Mouse (Mus musculus): ENCODE results near the gene Mfap2. TPM values are rescaled to one million over a fixed set of nuclear protein-coding genes. Genes with fewer than 3 reads are reported as not detected.

Gene Mfap2
- 412 and 476 TPM in 2 replicates for polyA plus RNA-seq (2014; fragmentation: Nextera tagmentation; extraction: Ambion mirVana)

DNA sequence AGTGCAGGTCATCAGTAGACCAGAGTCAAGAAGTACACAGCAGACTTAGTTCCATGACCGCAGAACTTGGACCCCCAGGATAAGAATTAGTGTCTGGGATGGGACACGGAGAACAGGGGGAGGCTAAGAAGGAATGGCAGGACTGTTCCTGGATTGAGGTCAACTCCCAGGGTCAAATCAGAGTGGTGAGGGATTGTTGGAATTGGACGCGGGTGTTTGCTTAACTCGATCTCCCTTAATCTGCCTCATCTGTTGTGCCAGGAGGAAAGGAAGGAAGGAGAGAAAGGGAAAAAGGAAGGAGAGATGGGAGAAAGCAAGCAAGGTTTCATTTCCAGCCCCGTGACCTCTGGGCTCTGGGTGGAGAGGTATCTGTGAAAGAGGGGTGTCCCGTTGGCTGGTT lies at the start of gene Mfap2:
TSS of gene Mfap2 (plus strand) at position 301 of the 400 bp plus-strand sequence.
- H3K27me3 ChIP-seq (ENCODE audit: control insufficient read depth, insufficient read depth, low read length) = no peaks in the 10 kb centered on the region
- peaks cover 47% of the 10 kb centered on the region for H3K36me3 ChIP-seq (ENCODE audit: control insufficient read depth, insufficient read depth, low read length)
- peak within 1 kb of the TSS; percentile 80 for H3K9ac ChIP-seq (ENCODE audit: low read depth, low read length)
- H3K4me1 ChIP-seq (ENCODE audit: control insufficient read depth, insufficient read depth, low read length) = peaks cover 14% of the 10 kb centered on the region
- peak within 1 kb of the TSS; percentile 73 for H3K27ac ChIP-seq (ENCODE audit: low read depth, low read length)
- no peaks in the 10 kb centered on the region for H3K9me3 ChIP-seq (ENCODE audit: control insufficient read depth, low read length)
- WGBS = 13% methylated on average over 7 of the region's 7 CpGs
- no peak for ATAC-seq (ENCODE audit: low FRiP score, low TSS enrichment)
- H3K4me2 ChIP-seq (replicated peaks; ENCODE audit: low read depth, low read length) = peak within 1 kb of the TSS; percentile 54
- H3K4me3 ChIP-seq (ENCODE audit: low read length) = peak within 1 kb of the TSS; percentile 60

DNA sequence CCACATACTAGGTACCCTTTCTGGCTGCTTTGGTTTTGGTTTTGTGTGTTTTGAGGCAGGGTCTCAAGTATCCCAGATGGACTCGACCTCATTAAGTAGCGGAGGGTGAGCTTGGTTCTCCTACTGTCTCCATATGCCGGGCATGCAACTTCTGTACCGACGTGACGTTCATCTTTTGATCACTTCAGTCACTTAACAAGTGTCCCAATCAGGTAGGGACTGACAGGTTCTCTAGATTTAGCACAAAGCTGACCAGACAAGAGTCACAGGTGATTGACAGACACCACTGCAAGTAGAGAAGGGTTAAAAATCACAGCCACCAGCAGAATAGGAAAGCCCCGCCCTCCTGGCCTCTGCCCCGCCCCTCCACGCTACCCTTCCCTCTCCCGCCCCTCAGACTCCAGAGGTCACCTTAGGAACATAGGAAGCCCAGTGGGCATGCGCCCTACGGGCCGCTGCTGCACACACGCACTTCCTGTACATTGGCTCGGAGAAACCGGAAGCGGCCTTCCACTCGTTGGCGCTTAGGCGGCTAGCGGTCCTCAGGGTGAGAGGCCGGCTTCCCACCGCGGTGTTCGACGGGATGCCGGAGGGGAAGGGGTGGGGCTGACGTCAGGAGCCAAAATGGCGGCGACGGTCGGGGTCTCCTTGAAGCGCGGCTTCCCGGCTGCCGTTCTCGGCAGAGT lies 49.3 kb upstream of the Mfap2 start, which contains the start of gene Sdhb:
TSS of gene Sdhb (plus strand) at position 423 of the 686 bp plus-strand sequence.
- H3K27me3 ChIP-seq (ENCODE audit: control insufficient read depth, insufficient read depth, low read length) = no peaks in the 10 kb centered on the region
- H3K9me3 ChIP-seq (ENCODE audit: control insufficient read depth, low read length) = no peaks in the 10 kb centered on the region
- peak within 1 kb of the TSS; percentile 82 for H3K4me2 ChIP-seq (replicated peaks; ENCODE audit: low read depth, low read length)
- peak; percentile 97 for ATAC-seq (ENCODE audit: low FRiP score, low TSS enrichment)
- peak within 1 kb of the TSS; percentile 81 for H3K9ac ChIP-seq (ENCODE audit: low read depth, low read length)
- peaks cover 1% of the 10 kb centered on the region for H3K36me3 ChIP-seq (ENCODE audit: control insufficient read depth, insufficient read depth, low read length)
- WGBS = 1% methylated on average over 37 of the region's 37 CpGs
- H3K4me3 ChIP-seq (ENCODE audit: low read length) = peak within 1 kb of the TSS; percentile 72
- peaks cover 24% of the 10 kb centered on the region for H3K4me1 ChIP-seq (ENCODE audit: control insufficient read depth, insufficient read depth, low read length)
- peak within 1 kb of the TSS; percentile 53 for H3K27ac ChIP-seq (ENCODE audit: low read depth, low read length)

DNA sequence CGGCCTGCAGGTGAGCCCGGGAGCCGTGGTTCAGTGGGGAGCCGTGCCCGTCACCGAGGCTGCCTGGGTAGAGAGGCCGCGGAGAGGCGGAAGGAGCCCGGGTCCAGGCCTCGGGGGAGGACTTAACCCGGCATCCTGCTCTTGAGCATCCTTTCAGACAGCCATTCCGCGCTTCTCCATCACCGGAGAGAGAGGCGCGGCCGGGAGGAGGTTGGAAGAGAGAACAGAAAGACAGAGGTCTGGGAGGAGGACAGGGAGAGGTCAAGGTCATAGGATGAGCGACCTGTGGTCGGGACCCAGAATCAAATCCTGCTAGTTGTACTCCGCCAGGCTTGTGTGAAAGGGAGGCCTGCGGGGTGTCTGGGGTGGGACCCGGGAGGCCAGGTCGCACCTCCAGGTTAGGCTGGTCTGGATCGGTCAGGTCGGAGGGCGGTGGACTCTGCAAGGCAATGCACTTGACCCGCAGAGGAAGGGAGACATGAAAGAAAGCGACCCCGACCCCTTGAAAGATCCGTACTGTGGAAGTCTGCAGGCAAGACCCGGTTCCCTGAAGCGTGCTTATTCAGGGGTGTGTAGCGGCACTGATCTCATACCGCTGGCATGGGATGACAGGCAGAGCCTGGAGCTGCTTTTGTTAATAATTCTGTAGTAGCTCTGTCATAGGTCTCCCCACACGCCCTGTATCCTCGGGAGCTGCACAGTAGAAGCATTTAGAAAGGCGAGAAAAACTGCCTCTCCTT lies 48.6 kb upstream of the Mfap2 start:
- Histone ChIP-seq H3K4me2 (replicated peaks; ENCODE audit: low read depth, low read length) (peak overlapping the region; percentile 82), H3K9ac (ENCODE audit: low read depth, low read length) (peak overlapping the region; percentile 81), H3K4me3 (ENCODE audit: low read length) (peak overlapping the region; percentile 72), H3K27ac (ENCODE audit: low read depth, low read length) (peak overlapping the region; percentile 53), H3K36me3 (ENCODE audit: control insufficient read depth, insufficient read depth, low read length) (peaks cover 8% of the 10 kb centered on the region), H3K9me3 (ENCODE audit: control insufficient read depth, low read length) (no peaks in the 10 kb centered on the region), H3K27me3 (ENCODE audit: control insufficient read depth, insufficient read depth, low read length) (no peaks in the 10 kb centered on the region), H3K4me1 (ENCODE audit: control insufficient read depth, insufficient read depth, low read length) (peaks cover 24% of the 10 kb centered on the region)
- no peak; the same call in none of the 2 replicates for ATAC-seq (ENCODE audit: low FRiP score, low TSS enrichment)
- WGBS = under 1% methylated on average over 38 of the region's 38 CpGs

DNA sequence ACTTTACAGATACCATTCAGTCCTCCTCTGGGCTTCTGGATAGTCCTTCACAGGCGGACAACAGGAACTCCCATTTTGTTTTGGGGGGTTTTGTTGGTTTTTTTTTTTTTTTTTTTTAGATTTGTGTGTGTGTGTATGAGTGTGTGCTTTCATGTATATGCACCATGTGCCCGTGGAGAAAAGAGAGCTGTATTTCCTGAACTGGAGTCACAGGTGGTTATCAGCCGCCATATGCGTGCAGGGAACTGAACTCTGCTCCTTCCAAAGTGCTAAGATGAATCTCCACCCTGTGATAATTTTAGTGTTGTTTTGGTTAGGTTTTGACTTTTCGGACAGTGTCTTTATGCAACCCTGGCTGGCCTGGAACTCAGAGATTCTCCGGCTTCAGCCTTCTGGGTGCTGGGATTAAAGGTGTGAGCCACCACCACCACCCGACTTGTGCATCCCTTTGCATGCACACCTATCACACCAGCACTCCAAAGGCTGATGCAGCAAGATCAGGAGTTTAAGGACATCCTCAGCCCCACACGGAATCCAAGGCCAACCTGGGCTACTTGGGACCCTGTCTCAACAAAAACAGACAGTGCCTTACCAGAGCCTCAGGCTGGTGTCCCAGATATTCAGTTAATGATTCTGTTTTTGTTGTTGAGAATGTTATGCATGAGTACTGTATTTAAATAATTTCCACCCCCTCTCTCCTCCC lies 47.9 kb upstream of the Mfap2 start:
- WGBS = 68% methylated on average over 8 of the region's 8 CpGs
- no peaks in the 10 kb centered on the region for H3K9me3 ChIP-seq (ENCODE audit: control insufficient read depth, low read length)
- H3K4me2 ChIP-seq (replicated peaks; ENCODE audit: low read depth, low read length) = peak overlapping the region; percentile 82
- peaks cover 20% of the 10 kb centered on the region for H3K4me1 ChIP-seq (ENCODE audit: control insufficient read depth, insufficient read depth, low read length)
- no peak overlapping the region; the same call in 1 of the 2 replicates for H3K27ac ChIP-seq (ENCODE audit: low read depth, low read length)
- no peak for ATAC-seq (ENCODE audit: low FRiP score, low TSS enrichment)
- no peaks in the 10 kb centered on the region for H3K27me3 ChIP-seq (ENCODE audit: control insufficient read depth, insufficient read depth, low read length)
- peak overlapping the region; percentile 81 for H3K9ac ChIP-seq (ENCODE audit: low read depth, low read length)
- H3K36me3 ChIP-seq (ENCODE audit: control insufficient read depth, insufficient read depth, low read length) = peaks cover 16% of the 10 kb centered on the region
- H3K4me3 ChIP-seq (ENCODE audit: low read length) = peak overlapping the region; percentile 72

DNA sequence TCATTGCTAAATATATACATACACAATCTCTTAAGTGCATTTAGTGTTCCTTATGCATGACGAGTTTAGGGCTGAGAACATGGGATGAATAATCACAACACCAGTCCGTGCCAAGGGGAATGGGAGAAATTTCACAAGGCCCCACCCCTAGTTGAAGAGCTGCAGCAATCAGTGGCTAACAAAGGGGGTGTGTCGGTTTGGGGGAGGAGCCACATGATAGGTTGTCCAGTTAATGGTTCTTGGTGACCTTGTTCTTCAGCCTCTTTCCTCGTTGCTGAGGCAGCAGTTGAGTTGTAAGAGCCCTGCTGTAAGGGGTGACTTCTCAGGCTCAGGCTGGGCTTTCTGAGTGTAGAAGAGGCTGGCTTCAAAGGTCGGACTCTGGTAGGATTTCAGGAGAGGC lies 47.3 kb upstream of the Mfap2 start:
- H3K4me2 ChIP-seq (replicated peaks; ENCODE audit: low read depth, low read length) = no peak overlapping the region
- peaks cover 21% of the 10 kb centered on the region for H3K36me3 ChIP-seq (ENCODE audit: control insufficient read depth, insufficient read depth, low read length)
- H3K4me3 ChIP-seq (ENCODE audit: low read length) = no peak overlapping the region
- H3K27ac ChIP-seq (ENCODE audit: low read depth, low read length) = no peak overlapping the region
- no peak overlapping the region for H3K9ac ChIP-seq (ENCODE audit: low read depth, low read length)
- WGBS = 30% methylated on average over 5 of the region's 5 CpGs
- H3K27me3 ChIP-seq (ENCODE audit: control insufficient read depth, insufficient read depth, low read length) = no peaks in the 10 kb centered on the region
- ATAC-seq (ENCODE audit: low FRiP score, low TSS enrichment) = no peak
- peaks cover 17% of the 10 kb centered on the region for H3K4me1 ChIP-seq (ENCODE audit: control insufficient read depth, insufficient read depth, low read length)
- no peaks in the 10 kb centered on the region for H3K9me3 ChIP-seq (ENCODE audit: control insufficient read depth, low read length)

DNA sequence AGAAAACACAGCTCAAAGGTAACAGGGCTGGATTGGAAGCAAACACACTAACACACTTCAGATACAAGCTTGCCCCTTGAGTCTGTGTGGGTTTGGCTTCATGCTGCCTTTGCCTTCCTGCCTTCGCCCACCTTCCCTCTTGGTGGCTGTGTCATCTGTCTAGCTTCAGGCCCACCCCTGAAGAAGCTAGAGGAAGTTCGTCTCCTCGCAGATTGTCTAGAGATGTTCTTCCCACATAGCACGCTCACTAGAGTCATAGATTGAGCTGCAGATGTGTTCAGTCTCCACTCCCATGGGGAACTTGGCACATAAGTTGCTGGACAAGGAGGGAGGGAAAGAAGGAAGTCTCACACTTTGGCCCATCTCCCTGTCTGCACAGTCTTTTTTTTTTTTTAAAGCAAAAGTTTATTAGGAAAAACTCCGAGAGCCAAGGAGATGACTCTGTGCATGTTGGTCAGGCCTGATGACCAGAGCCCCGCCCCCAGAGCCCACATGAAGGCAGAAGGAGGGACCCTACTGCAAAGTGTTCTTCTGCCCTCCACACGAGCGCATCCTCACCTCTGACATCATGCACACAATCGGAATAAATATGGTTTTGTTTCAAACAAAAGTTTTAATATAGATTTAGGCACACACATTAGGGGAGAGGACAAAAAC lies 46.1 kb upstream of the Mfap2 start:
- WGBS = 85% methylated on average over 9 of the region's 9 CpGs
- H3K27ac ChIP-seq (ENCODE audit: low read depth, low read length) = no peak overlapping the region
- no peak overlapping the region for H3K4me3 ChIP-seq (ENCODE audit: low read length)
- no peaks in the 10 kb centered on the region for H3K9me3 ChIP-seq (ENCODE audit: control insufficient read depth, low read length)
- no peaks in the 10 kb centered on the region for H3K27me3 ChIP-seq (ENCODE audit: control insufficient read depth, insufficient read depth, low read length)
- no peak overlapping the region for H3K4me2 ChIP-seq (replicated peaks; ENCODE audit: low read depth, low read length)
- no peak for ATAC-seq (ENCODE audit: low FRiP score, low TSS enrichment)
- peaks cover 31% of the 10 kb centered on the region for H3K36me3 ChIP-seq (ENCODE audit: control insufficient read depth, insufficient read depth, low read length)
- peaks cover 17% of the 10 kb centered on the region for H3K4me1 ChIP-seq (ENCODE audit: control insufficient read depth, insufficient read depth, low read length)
- no peak overlapping the region for H3K9ac ChIP-seq (ENCODE audit: low read depth, low read length)

DNA sequence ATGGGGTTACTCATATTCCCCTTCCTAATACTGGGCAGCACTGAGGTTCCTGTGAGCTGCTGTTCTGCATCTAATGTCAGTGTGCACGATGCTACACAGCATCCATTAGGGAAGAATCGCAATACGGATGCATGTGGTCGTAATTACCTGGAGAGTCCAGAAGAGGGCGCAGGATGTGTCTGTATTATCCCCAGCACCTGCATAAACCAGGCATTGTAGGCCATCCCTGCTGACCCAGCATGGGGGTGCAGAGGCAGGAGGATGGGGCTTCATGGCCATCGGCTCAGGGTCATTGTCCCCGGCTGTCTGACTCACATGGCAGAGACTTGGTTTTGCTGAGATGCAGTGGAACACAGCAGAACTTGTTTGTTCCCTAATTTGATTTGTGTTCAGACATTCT lies 45.6 kb upstream of the Mfap2 start:
- Histone ChIP-seq H3K4me2 (replicated peaks; ENCODE audit: low read depth, low read length) (no peak overlapping the region), H3K9me3 (ENCODE audit: control insufficient read depth, low read length) (no peaks in the 10 kb centered on the region), H3K36me3 (ENCODE audit: control insufficient read depth, insufficient read depth, low read length) (peaks cover 35% of the 10 kb centered on the region), H3K4me1 (ENCODE audit: control insufficient read depth, insufficient read depth, low read length) (peaks cover 17% of the 10 kb centered on the region), H3K27me3 (ENCODE audit: control insufficient read depth, insufficient read depth, low read length) (no peaks in the 10 kb centered on the region), H3K27ac (ENCODE audit: low read depth, low read length) (no peak overlapping the region), H3K9ac (ENCODE audit: low read depth, low read length) (no peak overlapping the region), H3K4me3 (ENCODE audit: low read length) (no peak overlapping the region)
- WGBS = 20% methylated on average over 7 of the region's 7 CpGs
- no peak for ATAC-seq (ENCODE audit: low FRiP score, low TSS enrichment)

DNA sequence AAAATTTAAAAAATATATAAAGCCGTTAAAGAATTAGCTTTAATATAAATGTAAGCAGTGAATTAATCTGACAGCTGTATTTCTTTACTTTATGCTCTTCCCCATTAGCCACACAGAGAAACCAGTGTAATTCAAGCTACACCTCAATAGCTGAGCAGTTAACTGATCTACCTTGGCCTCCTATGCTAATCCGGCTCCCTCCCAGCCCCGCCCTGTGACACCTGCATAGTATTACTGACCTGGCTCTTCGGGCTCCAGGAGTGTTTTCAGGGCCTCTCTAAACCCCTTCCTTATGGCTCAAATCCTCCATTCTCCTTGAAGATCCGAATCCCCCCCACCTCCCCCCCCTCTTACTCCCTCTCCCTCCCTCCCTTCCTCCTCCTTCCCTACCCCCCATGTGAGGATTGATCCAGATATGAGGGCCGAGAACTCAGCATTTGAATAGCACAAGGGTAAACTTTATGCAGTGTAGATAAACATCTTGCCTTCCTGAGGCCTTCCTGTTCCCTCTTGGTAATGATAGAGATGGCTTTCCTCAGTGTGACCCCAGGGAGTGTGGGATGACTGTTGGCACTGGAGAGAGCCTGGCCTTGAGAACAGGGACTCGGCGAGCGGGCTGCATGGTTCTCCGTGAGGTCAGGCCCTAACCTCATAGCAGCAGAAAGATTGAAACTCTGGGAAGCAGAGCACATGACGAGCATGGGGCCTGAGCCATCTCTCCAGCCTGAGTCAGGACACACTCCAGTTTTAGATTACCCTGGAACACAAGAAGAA lies 42.6 kb upstream of the Mfap2 start:
- peaks cover 7% of the 10 kb centered on the region for H3K4me1 ChIP-seq (ENCODE audit: control insufficient read depth, insufficient read depth, low read length)
- H3K27ac ChIP-seq (ENCODE audit: low read depth, low read length) = no peak overlapping the region
- H3K9ac ChIP-seq (ENCODE audit: low read depth, low read length) = no peak overlapping the region
- no peak overlapping the region for H3K4me3 ChIP-seq (ENCODE audit: low read length)
- WGBS = 78% methylated on average over 11 of the region's 11 CpGs
- no peak overlapping the region for H3K4me2 ChIP-seq (replicated peaks; ENCODE audit: low read depth, low read length)
- no peaks in the 10 kb centered on the region for H3K27me3 ChIP-seq (ENCODE audit: control insufficient read depth, insufficient read depth, low read length)
- peaks cover 64% of the 10 kb centered on the region for H3K36me3 ChIP-seq (ENCODE audit: control insufficient read depth, insufficient read depth, low read length)
- H3K9me3 ChIP-seq (ENCODE audit: control insufficient read depth, low read length) = no peaks in the 10 kb centered on the region
- ATAC-seq (ENCODE audit: low FRiP score, low TSS enrichment) = no peak
